Mouse (Mus musculus): ENCODE measurements around the gene Vmn2r30. TPM values are rescaled to one million over a fixed set of nuclear protein-coding genes. Genes with fewer than 3 reads are reported as not detected.

The Vmn2r30 gene
- not detected in 2 replicates for polyA plus RNA-seq (2012; rRNA removed)

GRCm38 (mm10) chr7:7337509-7337908, at the start of gene Vmn2r30:
Vmn2r30 (minus strand) TSS chr7:7337609.

DNA sequence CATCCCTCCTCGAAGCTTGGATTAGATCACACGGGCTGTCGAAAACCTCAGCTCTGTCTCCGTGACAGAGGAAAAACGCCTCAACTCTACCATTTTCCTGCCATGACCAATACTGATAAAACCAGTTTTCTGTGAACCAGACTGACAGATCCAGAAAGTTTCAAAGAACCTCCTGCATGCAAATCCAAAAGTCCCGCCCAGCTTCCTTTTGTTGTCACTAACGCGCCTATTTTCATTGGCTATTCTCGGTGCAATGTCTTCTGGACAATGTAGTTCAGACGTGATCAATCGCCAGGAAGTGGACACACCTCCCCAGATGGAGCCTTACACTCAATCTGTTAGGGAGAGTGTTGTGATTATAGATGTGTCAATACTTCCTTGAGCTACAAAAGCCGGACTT, 37.0 kb upstream of the Vmn2r30 start, which contains the start of gene Gm45783:
Gene Gm45783, minus strand, starts transcription at position 143 of the 400 bp plus-strand sequence.

GRCm38 (mm10) chr7:7277966-7278567, 59.3 kb downstream of the Vmn2r30 start, which contains the start of gene Gm45844:
Gm45844 (minus strand) TSS chr7:7278289.

Other genes starting within 250 kb of the Vmn2r30 start
- gene Zfp954, start 216.1 kb downstream of the Vmn2r30 start, polyA plus RNA-seq (2012; rRNA removed), result 17.8 and 20.4 TPM in 2 replicates
- gene Zfp773, start 200.9 kb downstream of the Vmn2r30 start, polyA plus RNA-seq (2012; rRNA removed), result 5.6 and 6.9 TPM in 2 replicates
- gene Zfp418, start 166.3 kb downstream of the Vmn2r30 start, polyA plus RNA-seq (2012; rRNA removed), result 2.8 and 3.5 TPM in 2 replicates
- gene Zfp772, start 127.6 kb downstream of the Vmn2r30 start, polyA plus RNA-seq (2012; rRNA removed), result 10.1 and 11.8 TPM in 2 replicates
- gene Vmn2r29, start 90.3 kb downstream of the Vmn2r30 start, polyA plus RNA-seq (2012; rRNA removed), result 3.5 and 4.4 TPM in 2 replicates
- gene Gm45844, start 59.3 kb downstream of the Vmn2r30 start, polyA plus RNA-seq (2012; rRNA removed), result 4.1 and 5.1 TPM in 2 replicates
- gene Clcn4, start 36.8 kb downstream of the Vmn2r30 start, polyA plus RNA-seq (2012; rRNA removed), result 67.7 and 67.9 TPM in 2 replicates
- gene Gm45783, start 37.0 kb upstream of the Vmn2r30 start, polyA plus RNA-seq (2012; rRNA removed), result not detected in 2 replicates
- gene Vmn2r31, start 62.1 kb upstream of the Vmn2r30 start, polyA plus RNA-seq (2012; rRNA removed), result not detected in 2 replicates
- not detected in 2 replicates for gene Vmn2r32, start 142.4 kb upstream of the Vmn2r30 start, polyA plus RNA-seq (2012; rRNA removed)
- not detected in 2 replicates for gene Vmn2r33, start 229.2 kb upstream of the Vmn2r30 start, polyA plus RNA-seq (2012; rRNA removed)

Measured in central nervous system, embryonic 14 days (tissue).